Mouse (Mus musculus) layer of hippocampus, adult 18-20 months (tissue): Measurements from ENCODE around the gene Dab1. TPM values are rescaled to one million over a fixed set of nuclear protein-coding genes. Genes with fewer than 3 reads are reported as not detected.

Source experiments
- DNase-seq, 2 experiments: peaks; one replicate each; pipeline ENCODE4 v3.0.0; 2022; ENCODE audit warnings: low spot score in 2 of 2
- total RNA-seq, 2 experiments: library from RNA; stranded (reverse); gene quantifications; 2 replicates each; pipeline ENCODE4 v1.2.3; 2021

Gene Dab1
- total RNA-seq, 2 experiments from 2014 or later = 146 to 158 TPM

DNA sequence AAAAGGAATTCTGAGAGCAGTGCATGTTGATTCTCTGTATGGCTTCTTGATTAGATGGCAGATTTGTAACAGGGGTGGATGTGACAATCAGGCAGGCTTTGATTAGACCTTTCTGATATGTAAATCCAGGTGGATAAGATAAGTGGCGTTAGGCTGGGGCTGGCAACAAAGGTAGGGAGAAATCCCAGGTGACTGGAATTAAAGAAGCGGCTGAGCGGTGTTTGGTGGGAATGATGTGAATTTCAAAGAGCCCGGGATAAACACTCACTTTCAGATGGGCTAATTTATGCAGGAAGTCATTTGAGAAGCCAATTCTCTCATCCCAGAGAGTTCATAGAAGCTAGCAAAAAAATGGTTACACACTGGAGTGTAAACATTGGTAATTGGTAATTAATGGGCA is 598.2 kb downstream of the Dab1 start:
- no peak for DNase-seq

DNA sequence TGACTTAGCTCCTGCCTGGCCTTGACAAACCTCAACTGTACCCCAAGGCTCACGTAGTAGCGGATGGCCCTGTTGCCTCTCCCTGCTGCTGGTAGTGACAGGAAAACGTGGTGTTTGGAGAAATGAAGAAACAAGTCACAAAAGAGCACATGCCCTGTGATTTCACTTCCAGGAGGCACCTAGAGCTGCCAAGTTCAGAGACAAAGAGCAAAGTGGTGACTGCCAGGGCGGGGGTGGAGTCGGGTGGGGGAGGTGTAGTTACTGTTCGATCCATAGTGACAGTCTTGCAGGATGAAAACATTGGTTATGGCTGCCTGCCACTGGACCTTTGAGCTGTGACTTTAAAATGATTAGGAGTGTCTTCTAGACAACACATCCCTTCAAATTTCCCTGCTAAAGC is 599.6 kb downstream of the Dab1 start:
- DNase-seq = peak in 1 of 2 experiments; percentile 46

DNA sequence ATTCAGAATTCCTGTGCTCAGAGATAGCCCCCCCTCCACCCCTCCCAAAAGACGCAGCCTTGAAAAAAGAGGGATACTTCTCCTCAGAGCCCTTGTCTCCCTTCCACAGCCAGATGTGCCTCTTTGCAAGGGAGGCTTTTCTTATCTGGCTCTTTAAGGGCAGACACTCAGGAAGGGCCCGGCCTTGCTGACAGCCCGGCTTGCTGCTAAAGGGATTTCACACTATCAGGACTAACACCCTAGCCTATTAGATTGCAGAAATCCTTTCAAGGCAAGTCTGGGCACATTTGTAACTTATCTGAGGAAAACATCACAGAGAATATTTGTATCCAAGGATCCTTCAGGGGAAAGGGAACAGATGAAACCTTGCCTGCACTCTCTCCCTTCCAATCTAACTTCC is 600.9 kb downstream of the Dab1 start:
- no peak for DNase-seq

DNA sequence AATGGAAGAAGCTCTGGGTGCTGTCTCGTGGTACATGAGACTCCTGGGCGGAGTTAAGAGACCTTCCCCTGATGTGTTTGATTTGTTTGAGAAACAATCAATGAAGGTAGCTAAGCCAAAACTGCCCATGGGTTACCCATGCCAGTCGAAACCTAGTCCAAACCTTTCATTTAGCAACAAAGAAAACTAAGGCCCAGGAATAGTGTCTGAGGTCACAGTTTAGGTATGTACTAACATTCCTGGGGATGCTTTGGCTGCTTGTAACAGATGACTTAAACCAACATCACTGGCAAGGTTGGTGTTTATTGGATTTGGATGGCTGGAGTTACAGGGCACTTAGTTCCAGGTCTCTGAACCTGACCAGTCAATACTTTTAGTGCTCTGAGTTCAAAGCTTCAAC is 610.1 kb downstream of the Dab1 start:
- DNase-seq = no peak

DNA sequence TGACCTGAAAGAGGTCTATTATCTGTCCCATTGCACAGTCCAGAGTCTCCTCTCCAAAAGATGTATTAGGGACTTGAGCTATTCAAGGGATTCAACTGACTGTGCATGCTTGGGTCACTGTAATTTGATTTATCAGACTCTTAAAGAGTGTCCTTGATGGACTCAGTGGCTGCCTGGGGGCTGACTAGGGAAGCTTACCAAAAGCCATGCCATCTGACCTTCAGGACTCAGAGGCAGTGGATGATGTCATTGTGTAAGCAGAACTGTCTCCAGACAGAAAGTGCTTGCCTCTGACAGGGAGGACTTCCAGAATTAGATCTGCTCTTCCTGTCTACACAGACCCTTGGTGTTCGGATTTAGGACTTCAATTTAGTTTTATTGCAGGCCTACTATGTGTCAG is 627.3 kb downstream of the Dab1 start:
- DNase-seq = no peak

DNA sequence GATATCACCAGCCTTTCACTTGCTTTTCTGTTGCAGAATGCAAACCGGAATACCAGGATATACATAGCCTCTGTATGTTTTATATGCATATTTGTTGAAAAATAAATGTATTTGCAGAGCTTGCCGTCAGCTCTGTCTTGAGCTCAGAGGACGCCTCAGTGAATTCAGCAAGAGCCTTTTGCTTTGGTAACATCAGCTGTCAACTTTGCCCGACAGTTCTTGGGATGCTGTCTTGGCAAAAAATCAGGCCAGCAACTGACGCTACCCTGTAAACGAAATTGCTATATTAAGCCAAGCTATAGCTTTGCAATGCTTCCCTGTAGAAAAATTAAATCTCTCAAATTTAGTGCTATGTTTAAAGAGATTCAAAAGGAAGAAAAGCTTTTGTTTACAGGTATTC is 630.3 kb downstream of the Dab1 start:
- DNase-seq = no peak

DNA sequence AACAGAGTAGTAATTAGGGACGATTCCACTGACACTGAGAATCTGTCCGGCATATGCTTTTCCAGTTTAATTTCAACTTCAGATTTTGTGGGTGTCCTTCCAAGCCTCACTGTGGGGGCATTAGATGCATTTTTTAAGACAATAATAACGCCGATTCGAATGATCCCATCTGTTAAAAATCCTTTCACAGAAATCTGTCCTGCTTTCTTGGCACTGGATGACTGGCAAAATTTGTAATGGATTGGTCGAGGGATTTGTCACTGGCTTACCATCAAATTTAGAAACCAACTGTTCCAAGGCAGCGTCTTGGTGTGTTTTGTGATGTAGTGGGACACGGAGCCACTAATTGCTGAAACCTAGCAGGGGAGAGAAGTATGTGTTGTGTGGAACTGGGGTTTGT is 638.6 kb downstream of the Dab1 start:
- DNase-seq = peak; percentile 31 to 75

DNA sequence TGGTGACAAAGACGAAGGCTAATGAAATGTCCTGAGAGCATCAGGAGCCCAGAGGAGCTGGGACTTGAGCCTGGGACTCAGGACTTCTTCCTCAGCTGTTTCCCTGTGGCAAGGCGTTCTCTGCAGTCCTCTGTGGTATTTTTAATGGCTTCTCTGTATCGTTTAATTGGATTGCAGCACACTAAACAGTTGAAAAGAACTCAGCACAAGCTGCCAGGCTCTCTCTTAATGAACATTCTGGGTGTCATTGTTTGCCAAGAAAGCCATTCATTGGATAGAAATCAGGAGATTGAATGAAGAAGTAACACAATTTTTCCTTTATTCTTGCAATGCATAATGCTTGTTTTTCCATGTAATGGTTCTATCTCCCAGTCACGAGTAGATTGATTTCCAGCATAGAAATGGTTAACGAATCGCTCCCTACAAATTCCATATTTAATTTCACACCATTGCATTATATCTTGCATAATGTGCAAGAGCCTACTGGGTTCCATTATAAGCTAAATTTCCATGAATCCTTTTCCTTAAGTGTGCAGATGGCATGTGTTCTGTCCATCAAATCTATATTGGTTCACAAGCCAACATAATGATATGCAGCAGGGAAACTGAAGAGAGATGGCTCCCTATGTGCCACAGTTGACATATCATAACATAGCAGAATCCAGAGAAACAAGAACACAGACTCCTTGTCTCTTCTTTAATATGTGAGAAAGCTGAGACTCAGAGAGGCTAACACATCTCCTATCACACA is 650.4 kb downstream of the Dab1 start:
- peak; percentile 16 to 69 for DNase-seq

DNA sequence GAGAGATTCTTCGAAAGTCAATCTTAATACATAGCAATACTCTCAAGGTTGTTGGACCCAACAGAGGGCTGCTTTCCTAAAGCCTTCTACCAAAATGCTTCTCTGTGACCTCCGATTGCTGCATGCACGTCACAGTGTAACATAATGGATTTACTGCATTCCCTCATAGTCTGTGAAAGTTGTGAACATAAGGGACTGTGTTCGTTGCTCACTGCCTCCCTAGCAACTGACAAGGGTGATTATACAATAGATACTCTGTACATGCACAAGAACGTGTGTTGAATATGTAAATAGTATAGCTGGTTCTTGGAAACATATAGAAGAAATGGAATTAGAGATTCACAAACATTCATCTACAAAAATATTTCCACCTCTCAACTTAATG is 651.0 kb downstream of the Dab1 start:
- peak in 1 of 2 experiments; percentile 17 for DNase-seq

DNA sequence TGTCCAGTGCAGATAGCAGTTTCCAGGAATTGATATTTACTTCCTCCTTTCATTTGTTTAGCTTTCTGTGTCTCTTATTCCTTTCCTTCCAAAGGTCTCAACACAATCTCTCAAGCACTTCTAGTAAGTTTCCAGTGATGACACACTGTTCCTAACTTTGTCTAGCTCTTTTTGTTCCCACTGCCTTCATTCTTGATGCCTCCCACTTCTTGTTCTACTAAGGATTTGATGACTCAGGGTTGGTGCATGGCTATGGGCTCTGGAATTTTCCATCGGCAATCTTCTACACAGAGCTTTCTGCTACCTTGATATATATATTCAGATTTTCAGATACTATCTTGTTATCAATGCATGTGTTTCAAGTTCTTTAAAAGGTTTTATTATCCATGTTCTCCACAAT is 656.1 kb downstream of the Dab1 start:
- DNase-seq = peak in 1 of 2 experiments; percentile 49

DNA sequence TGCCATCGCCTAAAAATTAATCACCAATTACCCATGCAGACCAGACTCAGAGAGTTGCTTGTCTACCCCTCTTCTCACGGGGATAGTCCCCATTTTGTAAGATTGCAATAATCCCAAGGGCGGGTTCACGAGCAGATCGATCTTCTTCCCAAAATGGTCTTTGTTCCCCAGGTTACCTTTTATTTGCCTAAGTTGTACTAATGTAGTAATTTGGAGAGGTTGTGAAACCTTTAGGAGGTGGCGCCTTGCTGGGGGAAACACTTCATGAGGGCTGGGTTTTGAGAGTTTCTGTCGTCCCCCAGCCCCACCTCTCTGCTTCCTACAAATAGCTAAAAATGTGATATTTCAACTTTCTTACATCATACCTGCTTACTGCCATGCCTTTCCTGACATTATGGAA is 657.8 kb downstream of the Dab1 start:
- DNase-seq = no peak

DNA sequence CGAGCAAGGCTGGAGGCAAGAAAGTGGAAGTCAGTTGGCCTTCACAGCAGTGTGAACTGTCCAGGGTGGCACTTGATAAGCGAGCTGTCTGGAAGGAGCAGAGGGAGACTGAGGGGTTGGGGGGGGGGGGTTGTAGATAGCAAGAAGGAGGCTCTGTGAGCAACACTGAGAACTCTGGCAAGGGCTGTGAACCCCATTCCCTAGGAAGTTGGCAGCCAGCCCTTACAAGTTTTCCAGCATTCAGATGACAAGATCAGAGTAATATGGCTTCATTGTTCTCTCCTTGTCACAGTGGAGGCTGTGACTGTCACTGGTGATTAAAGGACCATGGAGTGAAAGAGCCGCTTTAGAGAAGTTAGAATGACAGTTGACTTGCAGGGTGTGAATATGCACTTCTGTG is 662.4 kb downstream of the Dab1 start:
- DNase-seq = no peak

DNA sequence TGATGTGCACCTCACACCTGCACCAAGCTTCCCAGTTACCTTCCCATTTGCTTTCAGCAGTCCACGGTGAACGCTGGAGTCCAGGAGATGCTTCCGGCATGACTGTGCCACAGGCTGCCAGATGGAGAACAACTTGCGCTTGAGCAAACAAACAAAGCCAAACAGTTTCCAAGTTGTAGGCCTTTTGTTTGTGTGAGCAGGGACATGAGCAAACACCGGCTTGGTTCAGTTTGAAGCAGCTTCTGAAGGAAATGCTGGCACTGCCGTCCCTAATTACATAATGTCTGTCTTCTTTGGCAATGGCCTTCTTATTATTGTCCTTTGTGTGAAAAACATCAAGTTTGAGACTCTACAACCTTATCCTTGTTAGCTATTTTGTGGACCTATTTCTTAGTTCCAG is 664.7 kb downstream of the Dab1 start:
- DNase-seq = peak in 1 of 2 experiments; percentile 45

DNA sequence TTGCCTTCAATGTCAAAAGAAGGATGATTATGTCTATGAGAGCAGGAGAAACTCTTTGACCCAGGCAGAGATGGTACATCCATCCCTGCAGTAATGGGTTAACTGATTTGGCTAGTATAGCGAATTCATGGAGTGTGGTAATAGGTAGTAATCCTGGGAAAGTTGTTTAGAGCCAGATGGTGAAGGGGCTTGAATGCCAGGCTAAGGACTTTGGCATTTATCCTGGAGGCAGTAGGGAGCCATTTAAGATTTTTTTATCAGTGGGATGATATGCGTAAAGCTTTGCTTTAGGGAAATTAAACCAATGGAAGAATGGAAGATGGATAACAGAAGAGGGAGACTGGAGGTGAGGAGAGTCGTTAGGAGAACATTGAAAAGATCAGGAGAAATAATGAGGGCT is 669.2 kb downstream of the Dab1 start:
- DNase-seq = no peak

DNA sequence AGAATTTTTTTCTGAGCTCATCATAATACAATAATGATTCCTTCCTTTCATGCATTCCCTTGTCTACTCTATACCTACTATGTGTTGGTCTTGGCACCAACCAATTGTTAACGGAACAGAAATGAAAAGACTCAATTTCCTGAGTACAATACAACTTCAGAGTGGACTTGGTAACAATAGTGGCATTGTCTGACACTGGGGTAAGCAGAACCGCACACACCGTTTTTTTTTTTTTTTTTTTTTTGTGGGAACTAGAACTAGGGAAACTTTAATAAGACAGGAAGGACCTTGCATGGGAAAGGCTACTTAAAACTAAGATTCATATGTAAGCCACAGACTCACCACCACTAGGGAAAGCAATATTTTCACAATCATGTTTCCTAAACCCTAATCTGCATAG is 682.6 kb downstream of the Dab1 start:
- no peak for DNase-seq

DNA sequence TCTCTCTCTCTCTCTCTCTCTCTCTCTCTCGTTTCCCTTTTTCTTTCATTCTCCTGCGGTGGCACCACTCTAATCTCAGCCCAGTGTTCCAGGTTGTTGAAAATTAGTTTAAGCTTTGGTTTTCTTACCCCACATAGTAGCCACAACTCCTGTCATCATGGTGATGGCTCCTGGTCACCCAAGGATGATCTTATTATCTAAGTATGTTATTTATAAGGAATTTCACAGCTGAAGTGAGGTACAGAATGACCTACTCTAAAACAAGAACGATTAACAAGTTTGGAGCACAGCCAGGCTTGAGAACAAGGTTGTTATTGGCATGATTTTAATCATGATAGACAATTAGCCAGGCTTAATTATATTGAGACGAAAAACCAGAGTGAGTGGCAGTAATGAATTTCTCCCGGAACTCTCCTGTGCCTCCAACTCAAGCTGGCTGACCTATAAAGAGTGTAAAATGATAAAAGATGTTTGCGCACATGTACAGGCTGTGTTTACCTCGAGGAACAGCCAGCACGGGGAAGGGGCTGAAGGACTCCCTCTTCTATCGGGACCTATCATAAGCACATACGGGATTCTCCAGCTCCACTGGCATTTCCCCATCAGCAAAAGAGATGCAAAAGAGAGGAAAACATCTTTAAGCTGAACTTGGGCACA is 684.0 kb downstream of the Dab1 start:
- peak in 1 of 2 experiments; percentile 15 for DNase-seq

DNA sequence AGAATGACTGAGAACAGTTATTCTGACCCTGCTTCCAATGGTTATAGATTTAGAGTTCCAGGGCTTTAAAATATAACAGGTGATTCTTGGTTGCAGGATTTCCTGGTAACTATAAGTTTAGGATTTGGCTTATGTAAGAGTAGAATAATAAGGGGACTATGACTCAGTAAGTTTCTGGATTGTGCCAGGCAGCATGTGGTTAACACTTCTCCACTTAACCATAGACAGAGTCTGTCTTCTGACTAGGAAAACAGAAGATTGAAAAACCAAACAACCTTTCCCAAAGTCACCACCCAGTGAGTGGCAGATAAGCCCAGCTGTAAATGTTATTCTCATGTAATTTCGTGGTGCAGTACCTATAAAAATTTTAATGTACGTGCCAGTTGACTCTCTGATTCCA is 688.6 kb downstream of the Dab1 start:
- DNase-seq = no peak

DNA sequence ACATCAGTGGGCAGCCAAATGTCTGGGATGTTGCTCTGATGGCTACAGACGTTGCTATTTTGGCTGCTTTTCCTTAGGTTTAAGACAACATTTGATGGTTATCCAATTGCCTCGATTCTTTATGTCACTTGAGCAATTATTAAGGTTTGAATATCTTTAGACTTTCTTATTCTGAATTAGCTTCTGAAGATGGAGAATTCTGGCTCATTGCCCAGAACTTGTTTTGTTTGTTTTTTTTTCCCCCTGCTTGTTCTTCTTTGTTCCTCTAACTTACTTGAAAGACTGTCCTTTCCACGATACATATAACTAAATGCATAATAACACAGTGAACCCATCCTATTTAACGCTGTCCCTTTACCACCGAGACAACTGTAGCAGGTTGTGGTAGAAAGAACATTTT is 707.1 kb downstream of the Dab1 start:
- no peak for DNase-seq

DNA sequence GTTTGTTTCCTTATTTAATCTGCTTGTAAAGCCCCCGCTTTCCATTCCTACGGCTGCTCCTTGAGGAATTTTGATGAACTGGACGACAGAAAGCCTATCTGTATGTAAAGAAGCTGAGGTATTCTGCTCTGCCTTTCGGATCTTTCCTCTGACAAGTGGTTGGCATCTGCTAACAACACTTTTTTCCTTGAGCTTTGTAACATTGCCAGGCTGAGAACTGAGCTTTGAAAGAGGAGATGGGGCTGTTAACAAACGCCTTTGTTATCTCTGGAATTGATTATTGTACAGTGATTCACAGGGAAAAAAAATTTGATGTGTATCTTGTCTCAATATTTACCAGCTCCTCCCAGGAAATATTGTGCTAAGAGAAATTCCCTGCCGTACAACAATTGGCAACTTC is 712.7 kb downstream of the Dab1 start:
- DNase-seq = no peak

DNA sequence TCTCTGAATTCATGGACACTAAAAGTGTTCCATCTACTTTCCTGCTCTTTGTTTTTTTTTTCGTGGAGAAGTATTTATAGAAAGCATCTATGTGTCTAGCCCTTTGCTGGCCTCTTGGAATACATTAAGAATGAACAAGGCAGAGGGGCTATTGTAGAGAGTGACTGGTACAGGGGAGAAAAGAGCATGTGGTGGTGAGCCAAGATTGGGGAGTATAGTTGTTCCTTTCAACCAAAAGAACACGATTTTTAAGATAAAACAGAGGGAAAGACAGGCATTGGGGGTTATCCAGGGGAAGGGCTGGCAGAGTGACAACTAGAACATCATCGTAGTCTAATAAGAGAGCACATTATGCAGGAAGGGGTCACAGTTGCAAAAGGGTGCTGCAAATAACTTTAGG is 713.2 kb downstream of the Dab1 start:
- no peak for DNase-seq

DNA sequence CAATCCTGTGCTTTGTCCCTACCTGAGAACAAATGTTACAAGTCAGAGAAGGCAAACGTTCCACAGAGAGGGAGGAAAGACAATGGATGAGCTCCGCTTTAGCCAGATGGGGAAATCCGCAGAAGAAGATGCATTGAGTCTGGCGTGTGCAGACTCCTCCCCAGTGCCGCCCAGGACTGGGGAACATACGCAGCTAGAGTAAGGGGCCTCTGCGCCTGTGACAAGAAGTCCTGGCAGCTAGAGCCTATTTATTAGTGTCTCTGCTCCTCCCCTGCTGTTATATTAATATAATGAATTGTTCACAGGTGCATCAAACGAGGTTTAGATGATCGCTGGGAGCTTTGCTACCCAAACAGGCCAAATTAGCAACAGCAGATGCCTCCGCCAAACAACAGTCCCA is 718.1 kb downstream of the Dab1 start:
- no peak for DNase-seq

DNA sequence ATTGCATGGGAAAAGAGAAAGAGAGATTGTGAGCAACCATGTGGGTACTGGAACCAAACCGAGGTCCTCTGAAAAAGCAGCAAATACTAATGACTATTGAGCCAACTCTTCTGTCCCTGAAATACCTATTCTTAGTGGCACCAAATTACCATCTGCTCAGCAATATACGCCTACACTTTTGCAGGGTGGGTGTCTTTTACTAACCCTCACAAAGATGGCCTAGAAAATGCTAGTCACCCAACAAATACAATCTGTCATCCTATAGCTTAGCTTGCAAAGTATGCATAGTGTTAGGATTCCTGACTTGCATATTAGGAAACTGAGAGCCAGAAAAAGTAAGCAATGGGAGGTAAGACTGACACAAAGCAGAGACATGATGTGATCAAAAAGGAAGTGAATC is 719.2 kb downstream of the Dab1 start:
- DNase-seq = peak in 1 of 2 experiments; percentile 38

DNA sequence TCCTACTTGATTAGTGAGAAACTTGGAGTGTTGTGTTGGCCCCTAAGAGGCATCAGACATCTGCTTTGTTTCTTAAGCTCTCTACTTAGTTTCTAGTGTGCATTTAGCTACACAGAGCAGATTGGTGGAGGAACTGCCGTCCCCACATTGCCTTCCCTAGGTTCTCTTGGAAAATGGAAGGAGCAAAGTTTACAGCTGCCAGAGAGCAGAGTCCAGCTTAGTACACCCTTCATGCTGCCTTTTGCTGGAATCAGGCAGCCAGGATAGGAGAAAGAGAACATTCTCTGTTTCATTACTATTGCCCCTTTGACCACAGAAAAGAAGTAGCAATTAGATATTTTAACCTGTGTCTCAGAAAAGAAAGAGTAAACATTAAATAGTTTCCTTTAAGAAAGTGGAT is 742.2 kb downstream of the Dab1 start:
- DNase-seq = no peak
